Mouse (Mus musculus): ENCODE results near the gene Anxa4. TPM values are rescaled to one million over a fixed set of nuclear protein-coding genes. Genes with fewer than 3 reads are reported as not detected.
A peak's percentile ranks its signal among the peaks of the same experiment; 100 is the strongest.

Gene Anxa4
- polyA plus RNA-seq (2014; fragmentation: Nextera tagmentation; extraction: Ambion mirVana), result 5.4 and 7.0 TPM in 2 replicates

DNA sequence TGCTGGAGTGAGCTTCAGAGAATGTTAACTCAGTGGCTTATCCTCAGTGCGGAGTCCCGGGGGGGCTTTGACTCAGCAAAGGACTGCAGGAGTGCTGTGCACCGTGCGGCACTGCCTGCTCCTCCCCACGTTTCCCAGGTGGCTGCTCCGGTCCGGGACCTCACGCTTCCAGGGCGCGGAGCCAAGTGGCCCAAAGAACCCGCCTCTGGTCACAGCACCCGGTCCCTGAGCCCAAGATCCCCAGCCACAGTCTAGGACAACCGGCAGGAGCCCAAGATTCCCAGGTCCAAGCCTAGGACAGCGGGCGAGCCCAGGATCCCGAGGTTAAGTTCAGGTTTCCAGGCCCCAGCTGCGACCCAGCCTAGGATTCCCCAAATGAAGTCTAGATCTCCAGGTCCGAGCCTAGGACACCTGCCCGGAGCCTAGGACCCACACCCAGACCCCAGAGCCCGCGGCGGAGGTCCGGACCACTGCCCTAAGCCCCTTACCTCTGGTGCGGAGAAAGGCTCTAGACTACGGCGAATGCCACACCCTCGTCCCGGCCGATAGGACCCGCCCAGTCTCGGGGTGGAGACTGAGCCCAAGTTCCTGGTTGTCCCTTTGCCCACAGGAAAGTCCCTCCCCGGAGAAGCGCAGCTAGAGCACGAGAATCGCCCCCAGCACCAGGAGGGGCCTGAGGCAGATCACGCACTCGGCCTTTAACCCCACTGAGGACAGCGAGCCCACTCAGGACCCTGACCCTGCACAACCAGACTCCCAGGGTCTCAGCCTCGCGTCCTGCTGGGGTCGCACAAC is at the start of gene Anxa4:
Anxa4 (minus strand) TSS at position 564 of the 795 bp plus-strand sequence.
- under 1% methylated on average over 41 of the region's 41 CpGs for WGBS
- Histone ChIP-seq H3K4me2 (peak within 1 kb of the TSS; percentile 96), H3K9ac (ENCODE audit: low read length) (peak within 1 kb of the TSS; percentile 59), H3K27me3 (ENCODE audit: control insufficient read depth, insufficient read depth, low read length) (peaks cover 24% of the 10 kb centered on the region), H3K27ac (ENCODE audit: low read depth, low read length) (no peak within 1 kb of the TSS), H3K36me3 (ENCODE audit: control insufficient read depth, insufficient read depth, low read length) (no peaks in the 10 kb centered on the region), H3K4me3 (ENCODE audit: low read depth, low read length) (peak within 1 kb of the TSS; percentile 48), H3K4me1 (ENCODE audit: control insufficient read depth, insufficient read depth, low read length) (no peaks in the 10 kb centered on the region; the same call in 1 of the 2 replicates), H3K9me3 (ENCODE audit: control insufficient read depth, low read length) (no peaks in the 10 kb centered on the region)
- DNase-seq (ENCODE audit: low spot score, missing footprints), result peak; percentile 96
- ATAC-seq (ENCODE audit: low FRiP score), result peak; percentile 61; the same call in 1 of the 2 replicates

DNA sequence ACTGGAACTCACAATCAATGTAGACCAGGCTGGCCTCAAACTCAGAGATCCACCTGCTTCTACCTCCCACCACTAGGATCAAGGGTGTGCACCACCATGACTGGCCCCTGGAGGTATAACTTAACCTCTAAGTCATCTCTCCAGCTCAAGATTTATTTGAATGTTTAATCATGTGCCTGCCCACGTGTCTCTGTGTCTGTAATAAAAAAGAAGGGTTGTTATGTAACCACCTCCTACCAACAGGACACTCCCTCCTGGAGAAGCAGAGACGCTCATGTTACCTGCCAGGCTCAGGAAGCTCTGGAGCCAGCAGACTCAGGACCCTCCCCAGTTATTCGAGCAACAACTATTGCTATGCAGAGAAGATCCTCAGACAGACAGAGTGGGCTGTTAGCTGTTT is 48.6 kb upstream of the Anxa4 start:
- no peak overlapping the region for H3K4me2 ChIP-seq
- H3K9me3 ChIP-seq (ENCODE audit: control insufficient read depth, low read length), result no peaks in the 10 kb centered on the region
- no peaks in the 10 kb centered on the region for H3K4me1 ChIP-seq (ENCODE audit: control insufficient read depth, insufficient read depth, low read length)
- no peak overlapping the region for H3K27ac ChIP-seq (ENCODE audit: low read depth, low read length)
- no peaks in the 10 kb centered on the region for H3K27me3 ChIP-seq (ENCODE audit: control insufficient read depth, insufficient read depth, low read length)
- ATAC-seq (ENCODE audit: low FRiP score) (no peak), DNase-seq (ENCODE audit: low spot score, missing footprints) (no peak)
- 70% methylated on average over 3 of the region's 3 CpGs for WGBS
- H3K4me3 ChIP-seq (ENCODE audit: low read depth, low read length), result no peak overlapping the region
- no peaks in the 10 kb centered on the region for H3K36me3 ChIP-seq (ENCODE audit: control insufficient read depth, insufficient read depth, low read length)
- H3K9ac ChIP-seq (ENCODE audit: low read length), result no peak overlapping the region

DNA sequence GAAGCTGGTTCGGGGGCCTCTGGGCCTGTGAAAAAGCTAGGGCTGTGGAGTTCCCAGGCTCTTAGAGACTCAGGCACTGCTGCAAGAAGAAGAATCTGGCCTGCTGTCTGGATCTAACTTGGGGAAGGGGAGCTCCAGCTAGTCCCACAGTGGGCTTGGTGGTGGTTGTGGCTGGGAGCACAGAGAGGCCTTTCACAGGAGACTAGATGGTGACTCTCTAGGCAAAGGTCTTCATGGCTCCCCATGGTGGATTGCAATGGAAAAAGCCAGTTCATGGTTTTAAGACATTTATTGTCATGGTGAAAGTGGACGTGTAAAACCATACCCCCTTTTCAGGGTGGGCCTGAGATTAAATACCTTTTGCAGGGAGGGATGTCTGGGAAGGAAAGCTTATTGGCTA is 45.7 kb upstream of the Anxa4 start:
- Histone ChIP-seq H3K27ac (ENCODE audit: low read depth, low read length) (no peak overlapping the region), H3K4me3 (ENCODE audit: low read depth, low read length) (no peak overlapping the region), H3K4me2 (no peak overlapping the region), H3K9me3 (ENCODE audit: control insufficient read depth, low read length) (no peaks in the 10 kb centered on the region), H3K9ac (ENCODE audit: low read length) (no peak overlapping the region), H3K4me1 (ENCODE audit: control insufficient read depth, insufficient read depth, low read length) (no peaks in the 10 kb centered on the region), H3K27me3 (ENCODE audit: control insufficient read depth, insufficient read depth, low read length) (no peaks in the 10 kb centered on the region), H3K36me3 (ENCODE audit: control insufficient read depth, insufficient read depth, low read length) (no peaks in the 10 kb centered on the region)
- no peak for DNase-seq (ENCODE audit: low spot score, missing footprints)
- 78% methylated on average over 2 of the region's 2 CpGs for whole genome bisulfite sequencing
- ATAC-seq (ENCODE audit: low FRiP score), result no peak

DNA sequence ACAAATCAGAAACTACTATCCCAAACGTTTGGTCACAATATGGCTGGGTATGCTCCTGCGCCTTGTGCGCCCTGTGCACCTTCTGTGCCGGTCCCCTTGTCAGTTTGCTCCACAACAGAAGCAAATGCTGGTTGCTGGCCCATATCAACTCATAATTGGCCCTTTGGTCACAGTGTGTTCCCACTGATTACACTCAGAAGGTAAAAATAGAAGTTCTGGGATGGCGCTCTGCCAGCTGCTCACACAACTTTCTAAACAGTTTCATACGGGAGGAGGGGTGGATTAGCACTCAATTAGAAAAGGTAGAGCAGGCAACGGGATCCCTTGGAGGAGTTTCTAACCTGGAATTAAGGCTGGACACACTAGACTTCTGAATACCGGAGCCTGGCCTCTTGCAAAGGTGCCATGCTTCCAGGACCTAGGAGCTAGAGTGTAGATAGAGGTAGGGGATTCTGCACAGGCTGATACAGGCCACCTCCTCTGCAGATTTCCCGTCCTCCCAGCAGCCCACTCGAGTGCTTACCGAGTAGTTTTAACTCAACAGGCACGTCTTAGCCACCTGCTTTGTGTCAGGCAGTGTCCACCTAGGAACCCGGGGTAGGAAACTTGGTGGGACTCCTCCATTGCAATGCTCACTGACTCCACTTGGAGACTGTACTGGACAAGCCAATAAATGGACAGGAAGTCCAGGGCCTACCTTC is 39.6 kb upstream of the Anxa4 start:
- Histone ChIP-seq H3K27me3 (ENCODE audit: control insufficient read depth, insufficient read depth, low read length) (no peaks in the 10 kb centered on the region), H3K4me1 (ENCODE audit: control insufficient read depth, insufficient read depth, low read length) (no peaks in the 10 kb centered on the region), H3K4me2 (no peak overlapping the region), H3K4me3 (ENCODE audit: low read depth, low read length) (no peak overlapping the region), H3K36me3 (ENCODE audit: control insufficient read depth, insufficient read depth, low read length) (no peaks in the 10 kb centered on the region), H3K9me3 (ENCODE audit: control insufficient read depth, low read length) (no peaks in the 10 kb centered on the region), H3K27ac (ENCODE audit: low read depth, low read length) (no peak overlapping the region), H3K9ac (ENCODE audit: low read length) (no peak overlapping the region)
- WGBS, result 87% methylated on average over 13 of the region's 13 CpGs
- ATAC-seq (ENCODE audit: low FRiP score), result no peak
- DNase-seq (ENCODE audit: low spot score, missing footprints), result no peak

DNA sequence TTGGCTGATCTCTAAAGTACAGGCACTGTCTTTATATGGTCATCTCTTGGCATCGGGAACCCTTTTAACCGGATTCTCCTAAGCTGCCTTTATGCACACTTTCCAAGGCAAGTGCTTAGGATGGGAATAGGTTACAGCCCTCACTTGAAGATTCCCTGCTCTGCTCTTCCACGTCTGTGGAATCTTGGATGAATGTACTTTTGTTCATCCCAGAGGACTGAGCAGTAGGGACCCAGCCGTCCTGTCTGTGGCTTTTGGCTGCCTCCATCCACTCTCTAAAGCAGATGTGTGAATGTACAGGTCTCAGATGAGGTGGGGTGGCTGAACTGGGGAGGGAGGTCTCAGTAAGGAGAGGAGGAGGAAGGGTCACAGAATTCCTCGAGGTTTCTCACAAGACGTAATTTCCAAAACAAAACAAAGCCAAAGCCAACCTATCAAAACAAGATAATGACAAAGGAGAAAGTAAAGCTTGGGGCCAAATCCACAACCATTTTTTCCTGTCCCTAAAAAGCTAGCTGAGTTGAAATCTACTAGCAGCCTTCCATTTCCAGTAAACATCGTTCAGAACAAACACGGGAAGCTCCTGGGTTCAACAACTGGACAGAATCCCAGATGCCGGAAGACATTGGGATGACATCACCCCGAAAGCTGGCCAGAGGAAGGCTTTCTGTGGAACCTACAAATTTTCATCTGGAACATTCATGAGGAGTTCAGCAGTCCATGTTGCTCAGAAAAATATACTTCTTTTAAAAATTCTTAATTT is 37.5 kb upstream of the Anxa4 start:
- 80% methylated on average over 10 of the region's 10 CpGs for WGBS
- no peak overlapping the region for H3K9ac ChIP-seq (ENCODE audit: low read length)
- H3K36me3 ChIP-seq (ENCODE audit: control insufficient read depth, insufficient read depth, low read length), result no peaks in the 10 kb centered on the region
- H3K4me1 ChIP-seq (ENCODE audit: control insufficient read depth, insufficient read depth, low read length), result no peaks in the 10 kb centered on the region
- no peaks in the 10 kb centered on the region for H3K27me3 ChIP-seq (ENCODE audit: control insufficient read depth, insufficient read depth, low read length)
- H3K27ac ChIP-seq (ENCODE audit: low read depth, low read length), result no peak overlapping the region
- DNase-seq (ENCODE audit: low spot score, missing footprints), result no peak
- no peak for ATAC-seq (ENCODE audit: low FRiP score)
- H3K9me3 ChIP-seq (ENCODE audit: control insufficient read depth, low read length), result no peaks in the 10 kb centered on the region
- no peak overlapping the region for H3K4me2 ChIP-seq
- H3K4me3 ChIP-seq (ENCODE audit: low read depth, low read length), result no peak overlapping the region

DNA sequence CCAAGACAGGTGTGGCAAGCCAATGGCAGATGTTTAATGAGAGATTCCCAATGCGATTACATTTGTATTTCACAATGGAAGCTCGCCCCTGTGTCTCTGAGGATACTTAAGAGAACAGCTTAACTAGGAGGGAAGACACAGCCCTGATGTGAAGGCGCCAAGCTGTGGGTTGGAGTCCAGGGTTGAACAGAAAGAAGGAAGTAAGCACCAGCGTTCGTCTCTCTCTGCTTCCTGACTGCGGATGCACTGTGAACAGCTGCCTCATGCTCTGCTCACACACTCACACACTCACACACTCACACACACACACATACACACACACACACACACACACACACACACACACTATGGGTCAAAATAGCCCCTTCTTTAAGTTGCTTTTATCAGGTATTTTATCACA is 36.4 kb upstream of the Anxa4 start:
- Histone ChIP-seq H3K9ac (ENCODE audit: low read length) (no peak overlapping the region), H3K4me2 (no peak overlapping the region), H3K36me3 (ENCODE audit: control insufficient read depth, insufficient read depth, low read length) (no peaks in the 10 kb centered on the region), H3K9me3 (ENCODE audit: control insufficient read depth, low read length) (no peaks in the 10 kb centered on the region), H3K27ac (ENCODE audit: low read depth, low read length) (no peak overlapping the region), H3K27me3 (ENCODE audit: control insufficient read depth, insufficient read depth, low read length) (no peaks in the 10 kb centered on the region), H3K4me1 (ENCODE audit: control insufficient read depth, insufficient read depth, low read length) (no peaks in the 10 kb centered on the region), H3K4me3 (ENCODE audit: low read depth, low read length) (no peak overlapping the region)
- no peak for DNase-seq (ENCODE audit: low spot score, missing footprints)
- ATAC-seq (ENCODE audit: low FRiP score), result no peak
- 84% methylated on average over 6 of the region's 6 CpGs for WGBS

DNA sequence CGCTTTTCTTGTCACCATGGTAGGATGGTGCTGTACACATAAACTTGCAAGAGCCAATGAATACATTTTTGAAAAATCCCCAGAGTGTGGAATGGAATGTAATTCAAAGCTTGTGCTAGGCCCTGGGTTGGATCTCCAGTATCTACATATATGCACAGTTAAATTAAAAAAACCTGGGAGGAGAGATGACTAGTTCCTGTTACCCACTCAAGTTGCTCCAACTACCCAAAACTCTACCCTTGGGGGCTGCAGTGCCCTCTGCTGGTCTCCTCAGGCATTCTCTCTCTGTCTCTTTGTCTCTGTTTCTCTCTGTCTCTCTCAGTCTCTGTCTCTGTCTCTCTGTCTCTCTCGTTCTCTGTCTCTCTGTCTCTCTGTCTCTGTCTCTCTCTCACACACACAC is 34.0 kb upstream of the Anxa4 start:
- 88% methylated on average over 2 of the region's 2 CpGs for WGBS
- Histone ChIP-seq H3K4me2 (no peak overlapping the region), H3K4me1 (ENCODE audit: control insufficient read depth, insufficient read depth, low read length) (0 out of 2 replicates have a peak, but pooled peaks cover under 1% of the 10 kb centered on the region), H3K36me3 (ENCODE audit: control insufficient read depth, insufficient read depth, low read length) (no peaks in the 10 kb centered on the region), H3K27ac (ENCODE audit: low read depth, low read length) (no peak overlapping the region), H3K9ac (ENCODE audit: low read length) (no peak overlapping the region), H3K9me3 (ENCODE audit: control insufficient read depth, low read length) (no peaks in the 10 kb centered on the region), H3K4me3 (ENCODE audit: low read depth, low read length) (no peak overlapping the region), H3K27me3 (ENCODE audit: control insufficient read depth, insufficient read depth, low read length) (no peaks in the 10 kb centered on the region)
- ATAC-seq (ENCODE audit: low FRiP score), result no peak
- no peak for DNase-seq (ENCODE audit: low spot score, missing footprints)

DNA sequence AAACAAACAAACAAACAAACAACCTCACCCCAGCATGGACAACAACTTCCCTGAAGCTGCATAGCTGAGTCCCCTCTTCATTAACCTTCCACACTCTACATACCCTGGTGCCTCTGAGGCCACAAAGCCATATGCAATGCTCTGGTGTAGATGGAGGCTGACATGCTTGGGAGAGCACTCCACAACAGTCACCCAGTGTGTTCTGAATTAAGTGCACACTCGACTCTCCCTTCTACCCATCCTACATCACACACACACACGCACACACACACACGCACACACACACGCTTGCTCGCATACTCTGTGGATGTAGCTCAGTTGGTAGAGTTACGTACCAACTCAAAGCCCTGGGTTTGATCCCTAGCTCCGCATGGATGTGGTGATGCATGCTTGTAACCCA is 31.0 kb upstream of the Anxa4 start:
- H3K4me1 ChIP-seq (ENCODE audit: control insufficient read depth, insufficient read depth, low read length), result 0 out of 2 replicates have a peak, but pooled peaks cover 2% of the 10 kb centered on the region
- H3K36me3 ChIP-seq (ENCODE audit: control insufficient read depth, insufficient read depth, low read length), result no peaks in the 10 kb centered on the region
- no peak overlapping the region for H3K4me2 ChIP-seq
- no peaks in the 10 kb centered on the region for H3K9me3 ChIP-seq (ENCODE audit: control insufficient read depth, low read length)
- ATAC-seq (ENCODE audit: low FRiP score) (no peak), DNase-seq (ENCODE audit: low spot score, missing footprints) (no peak)
- no peak overlapping the region for H3K4me3 ChIP-seq (ENCODE audit: low read depth, low read length)
- no peak overlapping the region for H3K27ac ChIP-seq (ENCODE audit: low read depth, low read length)
- no peak overlapping the region for H3K9ac ChIP-seq (ENCODE audit: low read length)
- WGBS, result 88% methylated on average over 7 of the region's 7 CpGs
- no peaks in the 10 kb centered on the region for H3K27me3 ChIP-seq (ENCODE audit: control insufficient read depth, insufficient read depth, low read length)
